Mouse (Mus musculus) spleen, adult 2 months (tissue): ENCODE measurements around the gene 4930556J24Rik. TPM values are rescaled to one million over a fixed set of nuclear protein-coding genes. Genes with fewer than 3 reads are reported as not detected.

Experiments
- DNase-seq, 2 experiments: peaks; one replicate each; pipeline versions ENCODE4 v3.0.0 to v3.0.0-alpha.2; 2012 to 2021; ENCODE audit warnings: low spot score in 2 of 2, low read depth in 1 of 2
- H3K27ac ChIP-seq: fragments of 200-500 bp; 2 replicates; pipeline ENCODE4 v1.5.1; 2012; ENCODE audit warnings: low read length, inconsistent platforms; ENCODE audit not compliant: insufficient read depth
- H3K27me3 ChIP-seq: fragments of 200-500 bp; 2 replicates; pipeline ENCODE4 v1.6.1; 2012; ENCODE audit warnings: mild to moderate bottlenecking, moderate library complexity, low read length, inconsistent platforms; ENCODE audit not compliant: control insufficient read depth, insufficient read depth
- H3K36me3 ChIP-seq: fragments of 200-500 bp; 2 replicates; pipeline ENCODE4 v1.6.1; 2012; ENCODE audit warnings: mild to moderate bottlenecking, low read length, inconsistent platforms; ENCODE audit not compliant: control insufficient read depth, insufficient read depth
- H3K4me1 ChIP-seq: fragments of 200-500 bp; 2 replicates; pipeline ENCODE4 v1.6.1; 2011; ENCODE audit warnings: inconsistent platforms; ENCODE audit not compliant: control insufficient read depth, insufficient read depth, insufficient read length
- H3K4me3 ChIP-seq: fragments of 200-500 bp; 2 replicates; pipeline ENCODE4 v1.5.1; 2011; ENCODE audit warnings: mild to moderate bottlenecking, inconsistent platforms; ENCODE audit not compliant: insufficient read depth, insufficient read length; ENCODE audit errors: extremely low read depth
- CTCF ChIP-seq: fragments of 200-500 bp; IDR thresholded peaks from 2 replicates; pipeline ENCODE4 v1.5.1; 2011; ENCODE audit warnings: mild to moderate bottlenecking, inconsistent platforms; ENCODE audit not compliant: insufficient read depth, insufficient read length, insufficient replicate concordance; ENCODE audit errors: extremely low read depth
- POLR2A ChIP-seq: fragments of 200-500 bp; IDR thresholded peaks from 2 replicates; pipeline ENCODE4 v1.6.1; 2011; ENCODE audit warnings: low read depth, low read length, inconsistent platforms
- WGBS: fragments of 180-500 bp; shearing (Covaris S2); methylation state at CpG from one replicate; pipeline ENCODE4 v1.1.7; 2018; 5-methylcytosine and 5-hydroxymethylcytosine counted together
- polyA plus RNA-seq: library from polyadenylated mRNA; depleted of rRNA; stranded (reverse); fragments of >200 nt; gene quantifications from 2 replicates; pipeline ENCODE4 v1.2.3, GENCODE M21; 2012

The 4930556J24Rik gene
- polyA plus RNA-seq, 1 experiment: not detected

GRCm38 (mm10) chr11:3903046-3903445 lies 73.5 kb downstream of the 4930556J24Rik start:
- no peak overlapping the region for H3K4me3 ChIP-seq
- H3K27ac ChIP-seq: no peak overlapping the region
- no peaks in the 10 kb centered on the region for H3K27me3 ChIP-seq
- H3K36me3 ChIP-seq: no peaks in the 10 kb centered on the region
- no peak for DNase-seq
- TF ChIP-seq POLR2A (no peak), CTCF (no peak)
- 85% methylated on average over 5 of the region's 5 CpGs for WGBS
- H3K4me1 ChIP-seq: no peaks in the 10 kb centered on the region

DNA sequence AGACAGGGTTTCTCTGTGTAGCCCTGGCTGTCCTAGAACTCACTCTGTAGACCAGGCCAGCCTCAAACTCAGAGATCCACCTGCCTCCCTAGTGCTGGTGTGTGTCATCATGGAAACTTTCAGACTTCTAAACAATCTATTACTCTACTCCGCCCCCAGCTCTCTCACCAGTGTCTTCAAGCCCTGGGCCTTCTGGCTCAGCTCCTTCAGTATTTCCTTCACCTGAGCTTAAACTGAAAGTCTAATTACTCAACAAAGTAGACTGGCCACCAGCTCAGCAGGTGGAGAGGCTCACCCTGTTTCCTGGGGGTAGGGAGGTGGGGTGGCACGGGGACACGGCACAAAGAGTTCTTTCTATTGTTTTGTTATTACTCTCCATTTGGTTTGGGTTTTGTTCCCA lies 74.1 kb downstream of the 4930556J24Rik start:
- Histone ChIP-seq H3K27me3 (no peaks in the 10 kb centered on the region), H3K4me1 (no peaks in the 10 kb centered on the region), H3K4me3 (no peak overlapping the region), H3K27ac (no peak overlapping the region), H3K36me3 (no peaks in the 10 kb centered on the region)
- no peak for TF ChIP-seq CTCF
- no peak for TF ChIP-seq POLR2A
- WGBS: 87% methylated on average over 3 of the region's 3 CpGs
- DNase-seq: no peak

GRCm38 (mm10) chr11:3900296-3900695 lies 76.3 kb downstream of the 4930556J24Rik start:
- no peak overlapping the region for H3K4me3 ChIP-seq
- H3K36me3 ChIP-seq: no peaks in the 10 kb centered on the region
- DNase-seq: no peak
- H3K27ac ChIP-seq: no peak overlapping the region
- peaks cover 1% of the 10 kb centered on the region; the same call in 1 of the 2 replicates for H3K4me1 ChIP-seq
- WGBS: 92% methylated on average over 6 of the region's 6 CpGs
- TF ChIP-seq POLR2A (no peak), CTCF (no peak)
- no peaks in the 10 kb centered on the region for H3K27me3 ChIP-seq

- Histone ChIP-seq H3K27ac (no peak overlapping the region), H3K36me3 (no peaks in the 10 kb centered on the region), H3K4me3 (no peak overlapping the region), H3K4me1 (peaks cover 2% of the 10 kb centered on the region; the same call in 1 of the 2 replicates), H3K27me3 (no peaks in the 10 kb centered on the region)
- DNase-seq: no peak
- 94% methylated on average over 1 of the region's 1 CpGs for WGBS
- TF ChIP-seq POLR2A (no peak), CTCF (no peak)
Measured at GRCm38 (mm10) chr11:3895933-3896332, 80.6 kb downstream of the 4930556J24Rik start.

GRCm38 (mm10) chr11:3895458-3895857 lies 81.1 kb downstream of the 4930556J24Rik start:
- Histone ChIP-seq H3K4me1 (peaks cover 2% of the 10 kb centered on the region; the same call in 1 of the 2 replicates), H3K27me3 (no peaks in the 10 kb centered on the region), H3K4me3 (peak overlapping the region; percentile 53; the same call in 1 of the 2 replicates), H3K36me3 (no peaks in the 10 kb centered on the region), H3K27ac (no peak overlapping the region)
- no peak for TF ChIP-seq POLR2A
- no peak for TF ChIP-seq CTCF
- peak in 1 of 2 experiments; percentile 11 for DNase-seq
- WGBS: 4% methylated on average over 10 of the region's 10 CpGs

DNA sequence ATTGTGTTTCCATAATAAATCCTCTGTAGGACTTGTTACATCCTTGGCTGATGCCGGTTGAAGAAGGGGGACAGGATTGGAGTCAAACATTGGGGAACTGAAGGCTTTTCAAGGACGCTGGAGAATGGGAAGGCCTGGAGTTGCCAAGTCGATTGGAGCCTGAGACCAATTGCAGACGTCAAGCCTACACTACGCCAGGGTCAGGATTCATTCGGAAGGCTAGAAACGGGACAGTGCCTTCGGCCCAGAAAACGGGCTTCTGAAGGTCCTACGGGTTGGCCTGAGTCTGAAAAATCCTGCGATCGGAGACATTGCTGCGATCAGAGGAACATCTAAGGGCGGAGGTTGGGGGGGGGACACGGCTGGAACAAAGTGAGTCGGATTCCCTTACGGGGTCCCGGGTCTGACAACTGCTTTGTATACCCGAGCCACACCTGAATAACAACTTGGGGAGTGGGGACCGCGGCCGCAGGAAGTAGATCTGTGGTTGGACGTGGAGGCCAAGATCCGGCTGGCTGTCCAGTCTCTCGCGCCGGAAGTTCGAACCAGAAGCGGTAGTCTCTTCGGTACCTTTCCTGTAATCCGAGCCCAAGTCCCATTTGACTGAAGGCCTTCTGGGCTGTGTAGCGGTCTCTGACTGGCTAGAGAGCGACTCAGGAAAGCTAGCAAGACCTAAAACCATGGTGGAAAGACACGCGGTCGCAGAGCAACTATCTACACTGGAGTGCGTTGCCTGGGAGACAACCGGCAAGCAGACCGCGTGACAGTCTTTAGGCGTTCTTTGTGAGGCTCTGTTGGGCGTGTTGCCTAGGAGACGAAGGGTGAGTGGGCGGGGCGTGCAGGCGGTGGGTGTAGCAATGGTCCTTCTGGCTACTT lies 81.9 kb downstream of the 4930556J24Rik start, which contains the start of the genes 4921536K21Rik and Dusp18:
4921536K21Rik (minus strand) TSS at position 693 of the 876 bp plus-strand sequence.
Dusp18 (plus strand) TSS at position 835 of the 876 bp plus-strand sequence.
- 18% methylated on average over 46 of the region's 46 CpGs for WGBS
- peak; percentile 80 to 87 for DNase-seq
- no peak within 1 kb of the TSS for H3K27ac ChIP-seq

More for the DNA sequence above, 81.9 kb downstream of the 4930556J24Rik start, which contains the start of the genes 4921536K21Rik and Dusp18:
- H3K4me3 ChIP-seq: peak within 1 kb of the TSS; percentile 53
- peaks cover 2% of the 10 kb centered on the region; the same call in 1 of the 2 replicates for H3K4me1 ChIP-seq
- no peaks in the 10 kb centered on the region for H3K36me3 ChIP-seq
- H3K27me3 ChIP-seq: no peaks in the 10 kb centered on the region
- TF ChIP-seq POLR2A: no peak
- no peak for TF ChIP-seq CTCF
